Mouse (Mus musculus) MEL (cell line): ENCODE results near the gene Npcd. TPM values are rescaled to one million over a fixed set of nuclear protein-coding genes. Genes with fewer than 3 reads are reported as not detected.
A peak's percentile ranks its signal among the peaks of the same experiment; 100 is the strongest.

Source experiments
- DNase-seq: peaks from one replicate; pipeline ENCODE4 v3.0.0; 2011; ENCODE audit warnings: low read depth, low spot score
- H3K27ac ChIP-seq: 2 replicates; pipeline ENCODE4 v1.5.1; 2012; ENCODE audit warnings: low read depth, mild to moderate bottlenecking, control low read depth, low read length, moderate library complexity; ENCODE audit not compliant: control insufficient read depth
- H3K27me3 ChIP-seq, 2 experiments: fragments of 150-350 bp in 1 of 2; sonication (generic) in 1 of 2; 2 replicates each; pipeline ENCODE4 v1.6.1; 2012; ENCODE audit warnings: low read length in 2 of 2, mild to moderate bottlenecking in 2 of 2, improper control_type of control experiment in 1 of 2, moderate library complexity in 1 of 2; ENCODE audit not compliant: insufficient read depth in 2 of 2, control insufficient read depth in 1 of 2
- H3K36me3 ChIP-seq, 2 experiments: 2 replicates each; pipeline ENCODE4 v1.6.1; 2012 to 2014; ENCODE audit warnings: low read length in 2 of 2, improper control_type of control experiment in 1 of 2, inconsistent platforms in 1 of 2, mild to moderate bottlenecking in 1 of 2; ENCODE audit not compliant: insufficient read depth in 2 of 2, control insufficient read depth in 1 of 2
- H3K4me1 ChIP-seq, 2 experiments: fragments of 150-350 bp in 1 of 2; sonication (generic) in 1 of 2; 2 replicates each; pipeline ENCODE4 v1.6.1; 2012; ENCODE audit warnings: low read length in 2 of 2, improper control_type of control experiment in 1 of 2, mild to moderate bottlenecking in 1 of 2; ENCODE audit not compliant: insufficient read depth in 2 of 2, control insufficient read depth in 1 of 2
- H3K4me3 ChIP-seq, 2 experiments: fragments of 150-350 bp in 1 of 2; sonication (generic) in 1 of 2; 2 replicates each; pipeline ENCODE4 v1.5.1; 2012; ENCODE audit warnings: low read depth in 2 of 2, low read length in 2 of 2, mild to moderate bottlenecking in 2 of 2, moderate library complexity in 2 of 2, control low read depth in 1 of 2, improper control_type of control experiment in 1 of 2; ENCODE audit not compliant: control insufficient read depth in 1 of 2, insufficient read depth in 1 of 2
- H3K79me2 ChIP-seq: 2 replicates; pipeline ENCODE4 v1.6.1; 2012; ENCODE audit warnings: mild to moderate bottlenecking, low read length, moderate library complexity; ENCODE audit not compliant: control insufficient read depth, poor library complexity, insufficient read depth
- H3K9ac ChIP-seq: 2 replicates; pipeline ENCODE4 v1.6.1; 2012; ENCODE audit warnings: low read depth, mild to moderate bottlenecking, control low read depth, low read length, moderate library complexity; ENCODE audit not compliant: control insufficient read depth, poor library complexity, severe bottlenecking
- H3K9me3 ChIP-seq: fragments of 150-350 bp; sonication (generic); replicated peaks from 2 replicates; pipeline ENCODE4 v1.6.1; 2012; ENCODE audit warnings: mild to moderate bottlenecking, low read length, improper control_type of control experiment, moderate library complexity; ENCODE audit not compliant: insufficient read depth
- BHLHE40 ChIP-seq: IDR thresholded peaks from 2 replicates; pipeline ENCODE4 v1.6.1; 2012; ENCODE audit warnings: low read depth, mild to moderate bottlenecking, inconsistent platforms, low read length, improper control_type of control experiment, borderline replicate concordance
- CHD1 ChIP-seq: IDR thresholded peaks from 2 replicates; pipeline ENCODE4 v1.6.1; 2012; ENCODE audit warnings: low read depth, mild to moderate bottlenecking, inconsistent platforms, low read length, improper control_type of control experiment
- CHD2 ChIP-seq: IDR thresholded peaks from 2 replicates; pipeline ENCODE4 v1.6.1; 2011; ENCODE audit warnings: low read length, improper control_type of control experiment
- CTCF ChIP-seq, 3 experiments: IDR thresholded peaks in 2 of 3; conservative IDR thresholded peaks in 1 of 3; 2 replicates each; pipeline ENCODE4 v1.5.1; 2011 to 2012; ENCODE audit warnings: low read length in 3 of 3, low read depth in 2 of 3, mild to moderate bottlenecking in 2 of 3, improper control_type of control experiment in 1 of 3, inconsistent platforms in 1 of 3, mixed read lengths in 1 of 3, moderate library complexity in 1 of 3; ENCODE audit not compliant: control insufficient read depth in 1 of 3, insufficient read depth in 1 of 3, poor library complexity in 1 of 3, severe bottlenecking in 1 of 3
- E2F4 ChIP-seq: IDR thresholded peaks from 2 replicates; pipeline ENCODE4 v1.6.1; 2011; ENCODE audit warnings: low read depth, low read length, improper control_type of control experiment, borderline replicate concordance
- ETS1 ChIP-seq: IDR thresholded peaks from 2 replicates; pipeline ENCODE4 v1.6.1; 2012; ENCODE audit warnings: low read depth, mild to moderate bottlenecking, inconsistent platforms, low read length, improper control_type of control experiment, moderate library complexity
- HCFC1 ChIP-seq: IDR thresholded peaks from 2 replicates; pipeline ENCODE4 v1.6.1; 2012; ENCODE audit warnings: low read depth, mild to moderate bottlenecking, inconsistent platforms, low read length, improper control_type of control experiment, moderate library complexity
- MAFK ChIP-seq: IDR thresholded peaks from 2 replicates; pipeline ENCODE4 v1.6.1; 2011; ENCODE audit warnings: low read depth, mild to moderate bottlenecking, low read length, improper control_type of control experiment, borderline replicate concordance
- MAX ChIP-seq: IDR thresholded peaks from 2 replicates; pipeline ENCODE4 v1.6.1; 2011; ENCODE audit warnings: low read length, improper control_type of control experiment
- MXI1 ChIP-seq: IDR thresholded peaks from 2 replicates; pipeline ENCODE4 v1.6.1; 2011; ENCODE audit warnings: mild to moderate bottlenecking, low read depth, low read length, improper control_type of control experiment
- MYB ChIP-seq: IDR thresholded peaks from 2 replicates; pipeline ENCODE4 v1.6.1; 2011; ENCODE audit warnings: mild to moderate bottlenecking, low read depth, low read length, improper control_type of control experiment
- MYC ChIP-seq: IDR thresholded peaks from 2 replicates; pipeline ENCODE4 v1.6.1; 2011; ENCODE audit warnings: low read depth, mild to moderate bottlenecking, low read length, improper control_type of control experiment, moderate library complexity
- NRF1 ChIP-seq: IDR thresholded peaks from 2 replicates; pipeline ENCODE4 v1.6.1; 2014; ENCODE audit warnings: low read depth, mild to moderate bottlenecking, inconsistent platforms, low read length, improper control_type of control experiment, moderate library complexity; ENCODE audit not compliant: poor library complexity, insufficient read depth, severe bottlenecking
- POLR2A ChIP-seq, 2 experiments: IDR thresholded peaks; 2 replicates each; pipeline ENCODE4 v1.6.1; 2011 to 2012; ENCODE audit warnings: low read length in 2 of 2, mild to moderate bottlenecking in 2 of 2, control low read depth in 1 of 2, improper control_type of control experiment in 1 of 2, low read depth in 1 of 2, moderate library complexity in 1 of 2; ENCODE audit not compliant: control insufficient read depth in 1 of 2, insufficient read depth in 1 of 2, poor library complexity in 1 of 2
- POLR2AphosphoS2 ChIP-seq: IDR thresholded peaks from 2 replicates; pipeline ENCODE4 v1.6.1; 2011; ENCODE audit warnings: low read length, improper control_type of control experiment
- RCOR1 ChIP-seq: IDR thresholded peaks from 2 replicates; pipeline ENCODE4 v1.6.1; 2012; ENCODE audit warnings: low read depth, mild to moderate bottlenecking, inconsistent platforms, low read length, improper control_type of control experiment
- TCF12 ChIP-seq: IDR thresholded peaks from 2 replicates; pipeline ENCODE4 v1.6.1; 2014; ENCODE audit warnings: low read depth, mild to moderate bottlenecking, inconsistent platforms, low read length, improper control_type of control experiment, moderate library complexity
- UBTF ChIP-seq: IDR thresholded peaks from 2 replicates; pipeline ENCODE4 v1.6.1; 2012; ENCODE audit warnings: low read depth, mild to moderate bottlenecking, inconsistent platforms, low read length, improper control_type of control experiment, moderate library complexity, borderline replicate concordance; ENCODE audit not compliant: insufficient read depth
- USF1 ChIP-seq: IDR thresholded peaks from 2 replicates; pipeline ENCODE4 v1.6.1; 2014; ENCODE audit warnings: low read depth, mild to moderate bottlenecking, inconsistent platforms, low read length, improper control_type of control experiment, moderate library complexity
- polyA plus RNA-seq, 2 experiments: library from polyadenylated mRNA; stranded (reverse) in 1 of 2; unstranded in 1 of 2; fragments of >175 nt in 1 of 2; fragments of >200 nt in 1 of 2; gene quantifications; 2 replicates each; pipeline versions ENCODE4 v1.2.1 to v1.2.4; 2012; ENCODE audit warnings: low replicate concordance in 2 of 2, low read depth in 1 of 2; ENCODE audit not compliant: insufficient read length in 2 of 2, insufficient read depth in 1 of 2, missing spikeins in 1 of 2
- total RNA-seq: library from RNA; depleted of rRNA; stranded (reverse); fragments of 300-350 nt; gene quantifications from 2 replicates; pipeline ENCODE4 v1.2.3, GENCODE M21; 2012

The Npcd gene
- total and polyA plus RNA-seq, 3 experiments, result not detected

DNA sequence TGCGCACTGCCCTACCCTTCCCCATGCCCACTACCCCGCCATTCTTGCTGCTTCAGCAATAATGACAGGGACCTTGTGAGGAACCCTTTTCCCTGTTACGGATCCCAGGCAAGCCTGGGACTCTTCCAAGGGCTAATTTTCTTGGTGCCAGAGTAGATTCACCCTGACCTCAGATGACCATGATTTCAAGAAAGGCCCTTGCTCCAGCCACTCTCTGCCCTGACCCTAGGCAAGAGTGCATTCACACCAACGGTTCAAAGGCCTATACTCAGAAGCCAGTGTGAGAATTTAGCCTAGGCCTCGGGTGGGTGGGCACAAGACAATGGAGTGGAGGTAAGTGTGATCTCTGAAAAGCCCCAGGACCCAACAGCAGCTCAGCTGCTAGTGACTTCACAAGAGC lies 4.6 kb downstream of the Npcd start:
- H3K36me3 ChIP-seq, result peaks cover 0 to 12% of the 10 kb centered on the region in 2 experiments; a peak in 3 of 4 replicates
- H3K9ac ChIP-seq, result no peak overlapping the region
- no peak for DNase-seq
- peaks cover 2 to 11% of the 10 kb centered on the region in 2 experiments; a peak in 2 of 4 replicates for H3K4me1 ChIP-seq
- H3K9me3 ChIP-seq, result no peaks in the 10 kb centered on the region
- peaks cover 19% of the 10 kb centered on the region for H3K79me2 ChIP-seq
- no peak for TF ChIP-seq RCOR1
- TF ChIP-seq MXI1, result no peak
- TF ChIP-seq E2F4, result no peak
- no peak overlapping the region for H3K27ac ChIP-seq
- no peaks in the 10 kb centered on the region for H3K27me3 ChIP-seq
- H3K4me3 ChIP-seq, result no peak overlapping the region

- H3K4me1 ChIP-seq, result peaks cover 7 to 14% of the 10 kb centered on the region in 2 experiments; a peak in 3 of 4 replicates
- DNase-seq, result peak; percentile 21
Measured at GRCm38 (mm10) chr15:79828366-79829035, 5.5 kb downstream of the Npcd start.

GRCm38 (mm10) chr15:79827778-79828210 lies 6.2 kb downstream of the Npcd start:
- peaks cover 0 to 26% of the 10 kb centered on the region in 2 experiments; a peak in 3 of 4 replicates for H3K36me3 ChIP-seq

More at GRCm38 (mm10) chr15:79828366-79829035, 5.5 kb downstream of the Npcd start:
- Histone ChIP-seq H3K9me3 (no peaks in the 10 kb centered on the region), H3K27ac (no peak overlapping the region), H3K4me3 (no peak overlapping the region), H3K27me3 (no peaks in the 10 kb centered on the region), H3K36me3 (peaks cover 0 to 21% of the 10 kb centered on the region in 2 experiments; a peak in 3 of 4 replicates), H3K79me2 (peaks cover 14% of the 10 kb centered on the region), H3K9ac (no peak overlapping the region)
- TF ChIP-seq CTCF (IDR thresholded peaks at IDR 0.05 in 2 of 3, conservative IDR thresholded peaks at IDR 0.05 in 1 of 3; ENCODE audit: control insufficient read depth in 1 of 3, insufficient read depth in 1 of 3, low read depth in 2 of 3, low read length in 3 of 3, poor library complexity in 1 of 3, severe bottlenecking in 1 of 3), result peak; percentile 20 to 62 (median 39); a peak in 4 of 6 replicates
- no peak for TF ChIP-seq CHD1
- no peak for TF ChIP-seq MYB
- no peak for TF ChIP-seq HCFC1
- no peak for TF ChIP-seq USF1
- TF ChIP-seq TCF12, result no peak
- TF ChIP-seq MYC, result no peak
- no peak for TF ChIP-seq POLR2A (IDR thresholded peaks at IDR 0.05; ENCODE audit: control insufficient read depth in 1 of 2, insufficient read depth in 1 of 2, low read depth in 1 of 2, low read length in 2 of 2, poor library complexity in 1 of 2)

More at GRCm38 (mm10) chr15:79827778-79828210, 6.2 kb downstream of the Npcd start:
- TF ChIP-seq POLR2AphosphoS2 (no peak), NRF1 (no peak), MAFK (no peak), MAX (no peak), POLR2A (IDR thresholded peaks at IDR 0.05; ENCODE audit: control insufficient read depth in 1 of 2, insufficient read depth in 1 of 2, low read depth in 1 of 2, low read length in 2 of 2, poor library complexity in 1 of 2) (no peak), CHD1 (no peak), ETS1 (no peak), MYB (no peak), BHLHE40 (no peak), UBTF (no peak), CHD2 (no peak)
- TF ChIP-seq, all 39 proteins: peak for 0
- H3K4me3 ChIP-seq, result no peak overlapping the region
- H3K27me3 ChIP-seq, result no peaks in the 10 kb centered on the region
- peaks cover 14 to 19% of the 10 kb centered on the region in 2 experiments; a peak in 3 of 4 replicates for H3K4me1 ChIP-seq
- H3K27ac ChIP-seq, result no peak overlapping the region
- H3K79me2 ChIP-seq, result peaks cover 7% of the 10 kb centered on the region
- H3K9ac ChIP-seq, result no peak overlapping the region
- H3K9me3 ChIP-seq, result no peaks in the 10 kb centered on the region
- no peak for DNase-seq
